Mouse (Mus musculus) hindbrain, embryonic 14.5 days (tissue): ENCODE results near the gene Foxk2. TPM values are rescaled to one million over a fixed set of nuclear protein-coding genes. Genes with fewer than 3 reads are reported as not detected.
"Not testable (repeated sequence)": the region's sequence is repeated elsewhere in the genome, so short reads cannot be mapped to it uniquely, and the experiment has no call there.

Experiments used
- ATAC-seq: fragments of 200-750 bp; cut with Nextera tagmentation; 2 replicates; pipeline ENCODE4 v1.8.0; 2017; ENCODE audit warnings: moderate number of reproducible peaks, mild to moderate bottlenecking, moderate TSS enrichment, moderate library complexity; ENCODE audit not compliant: low FRiP score
- DNase-seq: peaks from one replicate; pipeline ENCODE4 v3.0.0-alpha.2; 2015; ENCODE audit warnings: low spot score
- H3K27ac ChIP-seq: fragments of 300-500 bp; sonication (generic); 2 replicates; pipeline ENCODE4 v1.5.1; 2014; ENCODE audit warnings: mild to moderate bottlenecking, moderate library complexity
- H3K27me3 ChIP-seq: fragments of 300-500 bp; sonication (generic); 2 replicates; pipeline ENCODE4 v1.6.1; 2014; ENCODE audit warnings: mild to moderate bottlenecking, low read length, mixed read lengths; ENCODE audit not compliant: control insufficient read depth, insufficient read depth
- H3K36me3 ChIP-seq: fragments of 300-500 bp; sonication (generic); replicated peaks from 2 replicates; pipeline ENCODE4 v1.6.1; 2014; ENCODE audit not compliant: control insufficient read depth, insufficient read depth
- H3K4me1 ChIP-seq: fragments of 300-500 bp; sonication (generic); replicated peaks from 2 replicates; pipeline ENCODE4 v1.6.1; 2014; ENCODE audit warnings: antibody characterized with exemption, low read length, mixed read lengths; ENCODE audit not compliant: control insufficient read depth, insufficient read depth
- H3K4me2 ChIP-seq: fragments of 300-500 bp; sonication (generic); replicated peaks from 2 replicates; pipeline ENCODE4 v1.6.1; 2014; ENCODE audit warnings: mild to moderate bottlenecking, moderate library complexity
- H3K4me3 ChIP-seq: fragments of 300-500 bp; sonication (generic); replicated peaks from 2 replicates; pipeline ENCODE4 v1.5.1; 2014; ENCODE audit warnings: mild to moderate bottlenecking, low read length
- H3K9ac ChIP-seq: fragments of 300-500 bp; sonication (generic); 2 replicates; pipeline ENCODE4 v1.6.1; 2014
- H3K9me3 ChIP-seq: fragments of 300-500 bp; sonication (generic); 2 replicates; pipeline ENCODE4 v1.6.1; 2016; ENCODE audit warnings: low read length; ENCODE audit not compliant: control insufficient read depth
- WGBS: fragments of 180-500 bp; shearing (Covaris S2); extraction: QIAGEN DNeasy Blood & Tissue Kit; methylation state at CpG from one replicate; pipeline ENCODE4 v1.1.7; 2014; 5-methylcytosine and 5-hydroxymethylcytosine counted together
- polyA plus RNA-seq: library from polyadenylated mRNA; unstranded; fragments of >200 nt; fragmentation: Nextera tagmentation; extraction: Ambion mirVana; gene quantifications from 2 replicates; pipeline ENCODE4 v1.2.1, GENCODE M21; 2014

The Foxk2 gene
- polyA plus RNA-seq, 1 experiment from 2014 or later, result 15.3 TPM

- no peak overlapping the region for H3K27ac ChIP-seq
- H3K36me3 ChIP-seq, result peaks cover 26% of the 10 kb centered on the region
- H3K9ac ChIP-seq, result no peak overlapping the region
- DNase-seq (no peak), ATAC-seq (no peak)
- 93% methylated on average over 2 of the region's 2 CpGs for WGBS
- H3K27me3 ChIP-seq, result no peaks in the 10 kb centered on the region
- H3K4me3 ChIP-seq, result no peak overlapping the region
- no peaks in the 10 kb centered on the region for H3K9me3 ChIP-seq
- no peak overlapping the region for H3K4me2 ChIP-seq
- H3K4me1 ChIP-seq, result peaks cover 10% of the 10 kb centered on the region
These were observed 88.4 kb downstream of the Foxk2 start for GRCm38 (mm10) chr11:121348166-121348565.

- ATAC-seq, H3K9me3 ChIP-seq, H3K4me3 ChIP-seq, H3K27ac ChIP-seq, H3K4me2 ChIP-seq, H3K9ac ChIP-seq, DNase-seq, H3K27me3 ChIP-seq: not testable (repeated sequence)
- 83% methylated on average over 3 of the region's 3 CpGs for WGBS
- Histone ChIP-seq H3K4me1 (peaks cover 12% of the 10 kb centered on the region), H3K36me3 (peaks cover 26% of the 10 kb centered on the region)
These were observed 88.9 kb downstream of the Foxk2 start for GRCm38 (mm10) chr11:121348727-121349126.

GRCm38 (mm10) chr11:121353326-121354090 is 93.7 kb downstream of the Foxk2 start:
- peak overlapping the region; percentile 87 for H3K9ac ChIP-seq
- H3K36me3 ChIP-seq, result no peaks in the 10 kb centered on the region
- no peaks in the 10 kb centered on the region for H3K27me3 ChIP-seq
- peak overlapping the region; percentile 85 for H3K27ac ChIP-seq
- ATAC-seq (peak; percentile 13; the same call in 1 of the 2 replicates), DNase-seq (no peak)
- 4% methylated on average over 38 of the region's 41 CpGs for WGBS
- peaks cover 20% of the 10 kb centered on the region for H3K4me1 ChIP-seq
- no peaks in the 10 kb centered on the region for H3K9me3 ChIP-seq
- H3K4me2 ChIP-seq, result peak overlapping the region; percentile 77
- H3K4me3 ChIP-seq, result peak overlapping the region; percentile 88

GRCm38 (mm10) chr11:121354091-121354707 is 94.4 kb downstream of the Foxk2 start, which contains the start of gene Wdr45b:
Gene Wdr45b, minus strand, starts transcription at chr11:121354445.
- peak within 1 kb of the TSS; percentile 87 for H3K9ac ChIP-seq
- H3K27ac ChIP-seq, result peak within 1 kb of the TSS; percentile 85
- H3K4me3 ChIP-seq, result peak within 1 kb of the TSS; percentile 88
- no peaks in the 10 kb centered on the region for H3K36me3 ChIP-seq
- WGBS, result under 1% methylated on average over 69 of the region's 69 CpGs
- no peaks in the 10 kb centered on the region for H3K27me3 ChIP-seq
- H3K4me2 ChIP-seq, result peak within 1 kb of the TSS; percentile 77
- no peaks in the 10 kb centered on the region for H3K9me3 ChIP-seq
- H3K4me1 ChIP-seq, result peaks cover 20% of the 10 kb centered on the region
- DNase-seq (peak; percentile 100), ATAC-seq (peak; percentile 93)

Other genes with a start within 250 kb of the Foxk2 start
- 0.24 TPM in 1 of 2 replicates, not detected in the other for gene Cd7, start 220.6 kb upstream of the Foxk2 start, polyA plus RNA-seq
- gene Sectm1b, start 196.4 kb upstream of the Foxk2 start, polyA plus RNA-seq, result not detected in 2 replicates
- gene Sectm1a, start 178.8 kb upstream of the Foxk2 start, polyA plus RNA-seq, result not detected in 2 replicates
- not detected in 2 replicates for gene Tex19.2, start 141.3 kb upstream of the Foxk2 start, polyA plus RNA-seq
- gene Tex19.1, start 113.8 kb upstream of the Foxk2 start, polyA plus RNA-seq, result not detected in 2 replicates
- 0.19 and 0.99 TPM in 2 replicates for gene Uts2r, start 99.7 kb upstream of the Foxk2 start, polyA plus RNA-seq
- 23.2 and 27.5 TPM in 2 replicates for gene Hexdc, start 55.6 kb upstream of the Foxk2 start, polyA plus RNA-seq
- 30.3 and 31.1 TPM in 2 replicates for gene Ogfod3, start 55.3 kb upstream of the Foxk2 start, polyA plus RNA-seq
- 36.3 and 37.5 TPM in 2 replicates for gene Cybc1, start 30.7 kb upstream of the Foxk2 start, polyA plus RNA-seq
- 79.6 and 86.0 TPM in 2 replicates for gene Narf, start 22.7 kb upstream of the Foxk2 start, polyA plus RNA-seq
- gene Wdr45b, start 94.5 kb downstream of the Foxk2 start, polyA plus RNA-seq, result 87.1 and 95.2 TPM in 2 replicates
- 11.4 and 16.0 TPM in 2 replicates for gene Rab40b, start 128.3 kb downstream of the Foxk2 start, polyA plus RNA-seq
- gene Fn3krp, start 161.4 kb downstream of the Foxk2 start, polyA plus RNA-seq, result 7.1 and 7.6 TPM in 2 replicates
- gene Fn3k, start 174.9 kb downstream of the Foxk2 start, polyA plus RNA-seq, result 4.8 and 5.5 TPM in 2 replicates
- gene Tbcd, start 192.0 kb downstream of the Foxk2 start, polyA plus RNA-seq, result 55.7 and 57.7 TPM in 2 replicates